Mouse (Mus musculus): ENCODE results near the gene Zbtb41. TPM values are rescaled to one million over a fixed set of nuclear protein-coding genes. Genes with fewer than 3 reads are reported as not detected.

Gene Zbtb41
- polyA plus RNA-seq (2015; fragmentation: Illumina TruSeq; extraction: RNeasy Lipid Tissue Mini Kit (QIAGEN cat#74804); ENCODE audit: low read depth, low replicate concordance): 12.9 TPM

GRCm38 (mm10) chr1:139421875-139422791, at the start of gene Zbtb41:
Gene Zbtb41 (plus strand): TSS chr1:139422288.

GRCm38 (mm10) chr1:139376638-139377286, 45.3 kb upstream of the Zbtb41 start, which contains the start of gene Crb1:
Gene Crb1 (minus strand): TSS chr1:139377100.

DNA sequence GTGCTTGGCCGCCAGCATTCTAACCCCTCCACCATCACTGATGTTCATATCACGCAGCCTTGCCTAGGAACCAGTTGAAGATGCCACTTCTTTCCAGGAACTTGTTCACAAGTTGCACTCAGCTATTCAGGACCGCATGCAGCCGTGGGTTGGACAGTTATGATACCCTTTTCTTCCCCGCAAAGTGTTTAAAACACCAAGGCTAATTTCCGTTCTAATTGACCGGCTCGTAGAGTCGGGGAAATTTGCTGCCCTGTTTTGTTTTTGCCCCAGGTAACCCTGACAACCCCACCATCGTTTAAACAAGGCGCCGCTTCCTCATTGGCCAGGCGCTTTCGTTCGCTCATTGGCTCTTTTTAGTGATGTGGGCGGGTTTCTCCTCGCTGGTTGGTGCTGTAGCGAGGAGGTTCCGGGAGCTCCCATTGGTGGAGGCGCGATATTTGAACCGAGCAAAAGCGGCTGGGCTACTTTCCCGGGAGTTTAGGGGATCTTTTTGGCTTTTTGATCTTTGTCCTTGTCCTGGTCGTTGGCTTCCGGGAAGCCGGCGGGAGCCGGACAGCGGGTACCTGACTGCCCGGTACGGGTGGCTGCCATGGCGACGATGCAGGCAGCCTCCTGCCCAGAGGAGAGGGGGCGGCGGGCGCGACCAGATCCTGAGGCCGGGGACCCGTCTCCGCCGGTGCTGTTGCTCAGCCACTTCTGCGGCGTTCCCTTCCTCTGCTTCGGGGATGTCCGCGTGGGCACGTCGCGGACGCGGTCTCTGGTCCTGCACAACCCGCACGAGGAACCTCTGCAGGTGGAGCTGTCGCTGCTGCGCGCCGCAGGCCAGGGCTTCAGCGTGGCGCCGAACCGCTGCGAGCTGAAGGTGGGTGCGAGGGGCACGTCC, 32.5 kb downstream of the Zbtb41 start, which contains the start of gene Aspm:
Aspm (plus strand) TSS at position 433 of the 886 bp plus-strand sequence.

GRCm38 (mm10) chr1:139501258-139501752, 79.2 kb downstream of the Zbtb41 start, which contains the start of gene F13b:
Gene F13b (plus strand): TSS chr1:139501702.

Other genes with a start within 250 kb of the Zbtb41 start
- gene Crb1, start 45.2 kb upstream of the Zbtb41 start, polyA plus RNA-seq (2015; fragmentation: Illumina TruSeq; extraction: RNeasy Lipid Tissue Mini Kit (QIAGEN cat#74804); ENCODE audit: low read depth, low replicate concordance): 0.55 TPM
- gene Aspm, start 32.5 kb downstream of the Zbtb41 start, polyA plus RNA-seq (2015; fragmentation: Illumina TruSeq; extraction: RNeasy Lipid Tissue Mini Kit (QIAGEN cat#74804); ENCODE audit: low read depth, low replicate concordance): 0.21 TPM
- gene F13b, start 79.4 kb downstream of the Zbtb41 start, polyA plus RNA-seq (2015; fragmentation: Illumina TruSeq; extraction: RNeasy Lipid Tissue Mini Kit (QIAGEN cat#74804); ENCODE audit: low read depth, low replicate concordance): not detected
- gene Cfhr1, start 138.0 kb downstream of the Zbtb41 start, polyA plus RNA-seq (2015; fragmentation: Illumina TruSeq; extraction: RNeasy Lipid Tissue Mini Kit (QIAGEN cat#74804); ENCODE audit: low read depth, low replicate concordance): not detected

Measured in brain, adult 10 weeks (tissue).